ENCODE assay signal across 31 mouse cellular contexts in genomic region chr4:107114278-107114677, GRCm38 (mm10). TPM values are rescaled to one million over a fixed set of nuclear protein-coding genes. Genes with fewer than 3 reads are reported as not detected.
"Had no signal": no experiment of that assay in that cellular context is flagged by ENCODE, and none has a peak within 500 bp of the region (broad histone marks: within the 10 kb centered on the region; RNA-seq: fewer than 3 reads in every experiment).

No protein-coding gene starts in this region.

- H3K27me3 ChIP-seq: embryonic facial prominence, embryonic 12.5 days; embryonic facial prominence, embryonic 13.5 days; embryonic facial prominence, embryonic 15.5 days; forebrain, embryonic 13.5 days; forebrain, embryonic 15.5 days had no signal

- H3K27ac ChIP-seq: embryonic facial prominence, embryonic 10.5 days; embryonic facial prominence, embryonic 12.5 days; embryonic facial prominence, embryonic 13.5 days; embryonic facial prominence, embryonic 15.5 days; forebrain, embryonic 10.5 days; forebrain, embryonic 12.5 days; forebrain, embryonic 13.5 days; forebrain, embryonic 15.5 days; gastrocnemius, adult 2 months had no signal

- ATAC-seq: forebrain, embryonic 13.5 days; forebrain, embryonic 14.5 days; forebrain, embryonic 15.5 days; forebrain, embryonic 16.5 days; forebrain, postnatal 0 days had no signal

- DNase-seq: cerebellum, adult 18-20 months; cerebellum, adult 2 months; cerebellum, adult 8-10 months; cerebellum, adult 9-10 months; cerebellum, adult 9-11 months; cerebellum, postnatal 10 days; cerebellum, postnatal 14 days; cerebellum, postnatal 25 days; cerebellum, postnatal 36 days; embryo, embryonic 11 days; forebrain, postnatal 0 days; gastrocnemius, adult 2 months; gastrocnemius, postnatal 10 days; gastrocnemius, postnatal 14 days; gastrocnemius, postnatal 25 days; gastrocnemius, postnatal 36 days; heart, adult 11 months had no signal

- H3K36me3 ChIP-seq: embryonic facial prominence, embryonic 10.5 days; embryonic facial prominence, embryonic 12.5 days; embryonic facial prominence, embryonic 13.5 days; embryonic facial prominence, embryonic 15.5 days; forebrain, embryonic 10.5 days; forebrain, embryonic 12.5 days; forebrain, embryonic 15.5 days had no signal

- H3K4me1 ChIP-seq: embryonic facial prominence, embryonic 12.5 days; embryonic facial prominence, embryonic 13.5 days; forebrain, embryonic 12.5 days; forebrain, embryonic 13.5 days; forebrain, embryonic 15.5 days had no signal

- H3K4me3 ChIP-seq: embryonic facial prominence, embryonic 10.5 days; embryonic facial prominence, embryonic 12.5 days; embryonic facial prominence, embryonic 13.5 days; embryonic facial prominence, embryonic 15.5 days; erythroblast, embryonic 14.5 days; forebrain, embryonic 10.5 days; forebrain, embryonic 12.5 days; forebrain, embryonic 13.5 days; forebrain, embryonic 15.5 days; gastrocnemius, adult 2 months had no signal

- H3K9ac ChIP-seq: embryonic facial prominence, embryonic 12.5 days; embryonic facial prominence, embryonic 13.5 days; embryonic facial prominence, embryonic 15.5 days; forebrain, embryonic 12.5 days; forebrain, embryonic 13.5 days; forebrain, embryonic 15.5 days; forebrain, postnatal 0 days had no signal

- H3K9me3 ChIP-seq: embryonic facial prominence, embryonic 10.5 days; embryonic facial prominence, embryonic 12.5 days; embryonic facial prominence, embryonic 13.5 days; embryonic facial prominence, embryonic 15.5 days; forebrain, embryonic 10.5 days; forebrain, embryonic 12.5 days; forebrain, embryonic 13.5 days; forebrain, embryonic 15.5 days had no signal

- H3K4me2 ChIP-seq: embryonic facial prominence, embryonic 12.5 days; embryonic facial prominence, embryonic 13.5 days; embryonic facial prominence, embryonic 15.5 days; forebrain, embryonic 12.5 days; forebrain, embryonic 13.5 days; forebrain, embryonic 15.5 days had no signal

RNA-seq across cellular contexts. Expression of gene Cdcp2, which starts 17.6 kb away (rescaled TPM):
- polyA plus RNA-seq: cerebellum, adult 2 months; cortical plate, adult 2 months; embryonic facial prominence, embryonic 11.5 days; embryonic facial prominence, embryonic 13.5 days; embryonic facial prominence, embryonic 15.5 days; forebrain, embryonic 12.5 days; forebrain, embryonic 13.5 days; forebrain, embryonic 14.5 days; forebrain, embryonic 15.5 days; forebrain, embryonic 16.5 days; forebrain, postnatal 0 days; frontal cortex, adult 2 months had no signal
